Mouse (Mus musculus) kidney, embryonic 16.5 days (tissue): ENCODE measurements around the gene Hnrnpl. TPM values are rescaled to one million over a fixed set of nuclear protein-coding genes. Genes with fewer than 3 reads are reported as not detected.
A peak's percentile ranks its signal among the peaks of the same experiment; 100 is the strongest.

Source experiments
- ATAC-seq: fragments of 200-750 bp; cut with Nextera tagmentation; 2 replicates; pipeline ENCODE4 v1.8.0; 2017; ENCODE audit warnings: moderate TSS enrichment; ENCODE audit not compliant: low FRiP score, low TSS enrichment
- H3K27ac ChIP-seq: fragments of 300-500 bp; sonication (generic); 2 replicates; pipeline ENCODE4 v1.5.1; 2014; ENCODE audit warnings: low read length
- H3K27me3 ChIP-seq: fragments of 300-500 bp; sonication (generic); 2 replicates; pipeline ENCODE4 v1.6.1; 2014; ENCODE audit warnings: low read length, control low read depth, mixed read lengths; ENCODE audit not compliant: insufficient read depth
- H3K36me3 ChIP-seq: fragments of 300-500 bp; sonication (generic); 2 replicates; pipeline ENCODE4 v1.6.1; 2014; ENCODE audit warnings: low read length, control low read depth, mixed read lengths; ENCODE audit not compliant: insufficient read depth
- H3K4me1 ChIP-seq: fragments of 300-500 bp; sonication (generic); 2 replicates; pipeline ENCODE4 v1.6.1; 2014; ENCODE audit warnings: low read length, control low read depth, mixed read lengths; ENCODE audit not compliant: insufficient read depth
- H3K4me2 ChIP-seq: fragments of 300-500 bp; sonication (generic); replicated peaks from 2 replicates; pipeline ENCODE4 v1.6.1; 2014; ENCODE audit warnings: low read depth, low read length
- H3K4me3 ChIP-seq: fragments of 300-500 bp; sonication (generic); 2 replicates; pipeline ENCODE4 v1.5.1; 2014; ENCODE audit warnings: mild to moderate bottlenecking, low read length
- H3K9ac ChIP-seq: fragments of 300-500 bp; sonication (generic); replicated peaks from 2 replicates; pipeline ENCODE4 v1.6.1; 2014; ENCODE audit warnings: low read length
- H3K9me3 ChIP-seq: fragments of 300-500 bp; sonication (generic); 2 replicates; pipeline ENCODE4 v1.6.1; 2016; ENCODE audit warnings: low read length, control low read depth
- WGBS: fragments of 180-500 bp; shearing (Covaris S2); extraction: QIAGEN DNeasy Blood & Tissue Kit; methylation state at CpG from one replicate; pipeline ENCODE4 v1.1.7; 2014; 5-methylcytosine and 5-hydroxymethylcytosine counted together
- polyA plus RNA-seq: library from polyadenylated mRNA; unstranded; fragments of >200 nt; fragmentation: Nextera tagmentation; extraction: Ambion mirVana; gene quantifications from 2 replicates; pipeline ENCODE4 v1.2.1, GENCODE M21; 2015

Gene Hnrnpl
- polyA plus RNA-seq, 1 experiment from 2014 or later, result 204 TPM

GRCm38 (mm10) chr7:28771867-28772266 lies 36.5 kb upstream of the Hnrnpl start:
- H3K36me3 ChIP-seq, result no peaks in the 10 kb centered on the region; the same call in 1 of the 2 replicates
- H3K4me1 ChIP-seq, result peaks cover 7% of the 10 kb centered on the region
- 92% methylated on average over 11 of the region's 11 CpGs for WGBS
- no peak overlapping the region for H3K9ac ChIP-seq
- no peaks in the 10 kb centered on the region for H3K9me3 ChIP-seq
- H3K27me3 ChIP-seq, result no peaks in the 10 kb centered on the region
- no peak overlapping the region for H3K27ac ChIP-seq
- no peak for ATAC-seq
- no peak overlapping the region for H3K4me3 ChIP-seq
- H3K4me2 ChIP-seq, result no peak overlapping the region

GRCm38 (mm10) chr7:28773163-28773562 lies 35.2 kb upstream of the Hnrnpl start:
- Histone ChIP-seq H3K36me3 (no peaks in the 10 kb centered on the region; the same call in 1 of the 2 replicates), H3K4me1 (no peaks in the 10 kb centered on the region), H3K9me3 (no peaks in the 10 kb centered on the region), H3K4me2 (no peak overlapping the region), H3K4me3 (no peak overlapping the region), H3K27me3 (no peaks in the 10 kb centered on the region), H3K27ac (no peak overlapping the region), H3K9ac (no peak overlapping the region)
- ATAC-seq, result no peak
- WGBS, result 52% methylated on average over 3 of the region's 3 CpGs

GRCm38 (mm10) chr7:28774164-28774563 lies 34.2 kb upstream of the Hnrnpl start:
- Histone ChIP-seq H3K27ac (no peak overlapping the region), H3K4me2 (no peak overlapping the region), H3K9me3 (no peaks in the 10 kb centered on the region), H3K4me1 (no peaks in the 10 kb centered on the region), H3K9ac (no peak overlapping the region), H3K4me3 (no peak overlapping the region), H3K36me3 (no peaks in the 10 kb centered on the region; the same call in 1 of the 2 replicates), H3K27me3 (no peaks in the 10 kb centered on the region)
- no peak for ATAC-seq
- WGBS, result 63% methylated on average over 12 of the region's 12 CpGs

GRCm38 (mm10) chr7:28775129-28775528 lies 33.2 kb upstream of the Hnrnpl start:
- WGBS, result 91% methylated on average over 7 of the region's 7 CpGs
- H3K27me3 ChIP-seq, result no peaks in the 10 kb centered on the region
- H3K36me3 ChIP-seq, result no peaks in the 10 kb centered on the region; the same call in 1 of the 2 replicates
- H3K27ac ChIP-seq, result no peak overlapping the region
- no peak overlapping the region for H3K4me3 ChIP-seq
- H3K9ac ChIP-seq, result no peak overlapping the region
- no peaks in the 10 kb centered on the region for H3K4me1 ChIP-seq
- H3K9me3 ChIP-seq, result no peaks in the 10 kb centered on the region
- no peak overlapping the region for H3K4me2 ChIP-seq
- no peak for ATAC-seq

GRCm38 (mm10) chr7:28778825-28779224 lies 29.5 kb upstream of the Hnrnpl start:
- WGBS, result 85% methylated on average over 9 of the region's 9 CpGs
- H3K27me3 ChIP-seq, result no peaks in the 10 kb centered on the region
- no peaks in the 10 kb centered on the region for H3K36me3 ChIP-seq
- no peaks in the 10 kb centered on the region for H3K9me3 ChIP-seq
- no peak overlapping the region for H3K9ac ChIP-seq
- 0 out of 2 replicates have a peak, but pooled peaks cover 3% of the 10 kb centered on the region for H3K4me1 ChIP-seq
- no peak overlapping the region for H3K4me2 ChIP-seq
- H3K27ac ChIP-seq, result no peak overlapping the region
- no peak for ATAC-seq
- H3K4me3 ChIP-seq, result no peak overlapping the region

- Histone ChIP-seq H3K9me3 (no peaks in the 10 kb centered on the region), H3K4me1 (0 out of 2 replicates have a peak, but pooled peaks cover 3% of the 10 kb centered on the region), H3K27me3 (no peaks in the 10 kb centered on the region), H3K4me2 (no peak overlapping the region), H3K36me3 (no peaks in the 10 kb centered on the region), H3K4me3 (no peak overlapping the region), H3K9ac (no peak overlapping the region), H3K27ac (no peak overlapping the region)
- WGBS, result 46% methylated on average over 6 of the region's 6 CpGs
- ATAC-seq, result peak; percentile 77
These were observed 28.2 kb upstream of the Hnrnpl start for GRCm38 (mm10) chr7:28780067-28780658.

- Histone ChIP-seq H3K4me2 (no peak overlapping the region), H3K4me1 (0 out of 2 replicates have a peak, but pooled peaks cover 3% of the 10 kb centered on the region), H3K36me3 (no peaks in the 10 kb centered on the region), H3K27me3 (no peaks in the 10 kb centered on the region), H3K9me3 (no peaks in the 10 kb centered on the region), H3K27ac (no peak overlapping the region), H3K9ac (no peak overlapping the region), H3K4me3 (no peak overlapping the region)
- 68% methylated on average over 7 of the region's 7 CpGs for WGBS
- ATAC-seq, result no peak
These were observed 27.5 kb upstream of the Hnrnpl start for GRCm38 (mm10) chr7:28780857-28781256.

GRCm38 (mm10) chr7:28781261-28781663 lies 27.1 kb upstream of the Hnrnpl start:
- no peak overlapping the region for H3K27ac ChIP-seq
- WGBS, result 93% methylated on average over 8 of the region's 8 CpGs
- no peak for ATAC-seq

GRCm38 (mm10) chr7:28785161-28785560 lies 23.2 kb upstream of the Hnrnpl start:
- H3K9me3 ChIP-seq, result no peaks in the 10 kb centered on the region
- H3K4me3 ChIP-seq, result no peak overlapping the region
- H3K9ac ChIP-seq, result no peak overlapping the region
- no peak overlapping the region for H3K4me2 ChIP-seq
- 79% methylated on average over 5 of the region's 5 CpGs for WGBS
- peaks cover 5% of the 10 kb centered on the region; the same call in 1 of the 2 replicates for H3K36me3 ChIP-seq
- peaks cover 10% of the 10 kb centered on the region for H3K4me1 ChIP-seq
- ATAC-seq, result no peak
- H3K27ac ChIP-seq, result no peak overlapping the region
- no peaks in the 10 kb centered on the region for H3K27me3 ChIP-seq

More at GRCm38 (mm10) chr7:28781261-28781663, 27.1 kb upstream of the Hnrnpl start:
- Histone ChIP-seq H3K27me3 (no peaks in the 10 kb centered on the region), H3K4me3 (no peak overlapping the region), H3K9ac (no peak overlapping the region), H3K4me1 (0 out of 2 replicates have a peak, but pooled peaks cover 3% of the 10 kb centered on the region), H3K4me2 (no peak overlapping the region), H3K9me3 (no peaks in the 10 kb centered on the region), H3K36me3 (peaks cover 3% of the 10 kb centered on the region; the same call in 1 of the 2 replicates)

GRCm38 (mm10) chr7:28787884-28788283 lies 20.5 kb upstream of the Hnrnpl start:
- no peak overlapping the region for H3K9ac ChIP-seq
- ATAC-seq, result no peak
- no peak overlapping the region for H3K27ac ChIP-seq
- H3K9me3 ChIP-seq, result no peaks in the 10 kb centered on the region
- H3K27me3 ChIP-seq, result no peaks in the 10 kb centered on the region
- WGBS, result 92% methylated on average over 9 of the region's 9 CpGs
- no peak overlapping the region for H3K4me3 ChIP-seq
- H3K36me3 ChIP-seq, result peaks cover 5% of the 10 kb centered on the region; the same call in 1 of the 2 replicates
- H3K4me2 ChIP-seq, result no peak overlapping the region
- H3K4me1 ChIP-seq, result peaks cover 8% of the 10 kb centered on the region
